Mouse (Mus musculus) cerebellum, adult 2 months (tissue): ENCODE results near the gene Kcnv2.

ENCODE experiments used
- CTCF ChIP-seq: fragments of 200-500 bp; IDR thresholded peaks from 2 replicates; pipeline ENCODE4 v1.5.1; 2011; ENCODE audit warnings: low read depth, mild to moderate bottlenecking, control low read depth, low read length, moderate library complexity, borderline replicate concordance; ENCODE audit not compliant: insufficient read depth
- POLR2A ChIP-seq: fragments of 200-500 bp; IDR thresholded peaks from 2 replicates; pipeline ENCODE4 v1.6.1; 2011; ENCODE audit warnings: low read length, control low read depth, borderline replicate concordance; ENCODE audit not compliant: insufficient read depth

DNA sequence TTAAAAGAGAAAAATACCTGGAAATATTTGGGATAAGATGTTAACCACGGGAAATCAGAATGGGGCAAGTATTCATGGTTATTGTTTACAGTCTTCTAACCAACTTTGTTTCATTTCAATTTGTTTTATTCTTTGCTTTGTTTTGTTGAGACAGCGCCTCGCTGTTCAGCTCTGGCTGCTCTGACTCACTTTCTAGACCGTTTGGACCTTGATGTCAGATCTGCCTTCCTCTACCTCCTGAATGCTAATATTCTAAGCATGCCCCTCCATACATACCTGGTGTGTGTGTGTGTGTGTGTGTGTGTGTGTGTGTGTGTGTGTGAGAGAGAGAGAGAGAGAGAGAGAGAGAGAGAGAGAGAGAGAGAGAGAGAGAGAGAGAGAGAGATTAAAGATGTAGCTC, 41.5 kb downstream of the Kcnv2 start:
- TF ChIP-seq CTCF (no peak), POLR2A (no peak)
